Mouse (Mus musculus) midbrain, embryonic 11.5 days (tissue): ENCODE measurements around the gene Fam171a1. TPM values are rescaled to one million over a fixed set of nuclear protein-coding genes. Genes with fewer than 3 reads are reported as not detected.

Source experiments
- ATAC-seq: fragments of 200-750 bp; cut with Nextera tagmentation; 2 replicates; pipeline ENCODE4 v1.8.0; 2017; ENCODE audit warnings: moderate TSS enrichment, moderate library complexity; ENCODE audit not compliant: low FRiP score
- DNase-seq: peaks from one replicate; pipeline ENCODE4 v3.0.0; 2015; ENCODE audit warnings: low spot score; ENCODE audit errors: missing footprints
- H3K27ac ChIP-seq: fragments of 300-500 bp; sonication (generic); 2 replicates; pipeline ENCODE4 v1.5.1; 2014; ENCODE audit warnings: low read depth, low read length
- H3K27me3 ChIP-seq: fragments of 300-500 bp; sonication (generic); 2 replicates; pipeline ENCODE4 v1.6.1; 2014; ENCODE audit warnings: mild to moderate bottlenecking, low read length, moderate library complexity, mixed read lengths; ENCODE audit not compliant: control insufficient read depth, insufficient read depth
- H3K36me3 ChIP-seq: fragments of 300-500 bp; sonication (generic); 2 replicates; pipeline ENCODE4 v1.6.1; 2014; ENCODE audit warnings: mild to moderate bottlenecking, low read length, moderate library complexity, mixed read lengths; ENCODE audit not compliant: control insufficient read depth, insufficient read depth
- H3K4me1 ChIP-seq: fragments of 300-500 bp; sonication (generic); 2 replicates; pipeline ENCODE4 v1.6.1; 2014; ENCODE audit warnings: low read length; ENCODE audit not compliant: control insufficient read depth, insufficient read depth
- H3K4me2 ChIP-seq: fragments of 300-500 bp; sonication (generic); 2 replicates; pipeline ENCODE4 v1.6.1; 2014; ENCODE audit warnings: mild to moderate bottlenecking, moderate library complexity
- H3K4me3 ChIP-seq: fragments of 300-500 bp; sonication (generic); 2 replicates; pipeline ENCODE4 v1.5.1; 2014; ENCODE audit warnings: low read depth, low read length
- H3K9ac ChIP-seq: fragments of 300-500 bp; sonication (generic); 2 replicates; pipeline ENCODE4 v1.6.1; 2014; ENCODE audit warnings: low read length
- H3K9me3 ChIP-seq: fragments of 300-500 bp; sonication (generic); 2 replicates; pipeline ENCODE4 v1.6.1; 2016; ENCODE audit warnings: low read length; ENCODE audit not compliant: control insufficient read depth
- WGBS: fragments of 180-500 bp; shearing (Covaris S2); extraction: QIAGEN DNeasy Blood & Tissue Kit; methylation state at CpG from one replicate; pipeline ENCODE4 v1.1.7; 2014; 5-methylcytosine and 5-hydroxymethylcytosine counted together
- microRNA-seq: library from miRNA; unstranded; fragments of <30 nt; microRNA quantifications from one replicate; pipeline ENCODE4, GENCODE M21; 2017
- polyA plus RNA-seq: library from polyadenylated mRNA; unstranded; fragments of >200 nt; fragmentation: Nextera tagmentation; extraction: Ambion mirVana; gene quantifications from 2 replicates; pipeline ENCODE4 v1.2.1, GENCODE M21; 2014

The Fam171a1 gene
- polyA plus RNA-seq, 1 experiment from 2014 or later = 45.8 TPM

DNA sequence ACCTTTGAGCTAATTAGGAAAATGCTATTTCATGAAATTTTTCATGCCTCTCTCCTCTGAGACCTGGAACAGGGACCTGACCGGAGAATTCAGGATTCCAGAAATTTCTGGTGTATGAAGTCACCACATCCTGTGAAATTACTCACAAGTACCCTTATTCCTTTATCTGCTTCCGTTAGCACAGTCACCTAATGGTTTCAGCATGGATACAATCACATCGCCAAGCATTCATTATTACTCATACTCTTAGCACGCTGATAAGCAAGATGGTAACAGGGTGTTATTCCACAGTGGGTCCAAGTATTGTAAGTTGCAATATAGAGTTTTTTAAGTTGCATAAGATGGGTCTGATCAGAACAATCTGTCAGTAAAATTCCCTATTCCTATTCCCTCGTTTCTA is 125.2 kb downstream of the Fam171a1 start:
- no peaks in the 10 kb centered on the region for H3K27me3 ChIP-seq
- no peak overlapping the region for H3K9ac ChIP-seq
- DNase-seq (no peak), ATAC-seq (no peak)
- WGBS = 81% methylated on average over 5 of the region's 5 CpGs
- no peaks in the 10 kb centered on the region for H3K4me1 ChIP-seq
- H3K4me3 ChIP-seq = no peak overlapping the region
- H3K27ac ChIP-seq = no peak overlapping the region
- no peaks in the 10 kb centered on the region for H3K36me3 ChIP-seq
- H3K4me2 ChIP-seq = no peak overlapping the region
- H3K9me3 ChIP-seq = no peaks in the 10 kb centered on the region

DNA sequence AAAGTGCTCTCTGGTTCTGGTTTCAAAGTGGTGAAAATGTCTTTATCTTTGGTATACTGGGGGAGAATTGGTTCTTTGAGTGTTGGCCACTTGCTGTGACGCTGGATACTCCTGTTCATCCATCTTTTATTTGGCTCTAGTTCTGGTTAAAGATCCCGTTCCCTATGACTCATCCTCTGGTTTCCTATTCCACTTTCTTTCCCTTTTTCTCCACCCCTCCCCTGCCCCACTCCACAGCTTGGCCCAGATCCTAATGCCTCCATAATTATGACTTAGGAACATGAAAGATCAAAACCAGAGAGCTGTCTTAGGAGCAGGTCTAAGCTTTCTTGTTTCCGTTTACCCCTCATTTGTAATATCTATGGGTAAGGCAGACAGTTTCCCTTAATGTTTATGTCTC is 130.2 kb downstream of the Fam171a1 start:
- Histone ChIP-seq H3K4me3 (no peak overlapping the region), H3K4me2 (no peak overlapping the region), H3K27me3 (no peaks in the 10 kb centered on the region), H3K4me1 (no peaks in the 10 kb centered on the region), H3K9me3 (no peaks in the 10 kb centered on the region), H3K36me3 (no peaks in the 10 kb centered on the region), H3K9ac (no peak overlapping the region), H3K27ac (no peak overlapping the region)
- DNase-seq (no peak), ATAC-seq (no peak)
- WGBS = 77% methylated on average over 3 of the region's 3 CpGs

DNA sequence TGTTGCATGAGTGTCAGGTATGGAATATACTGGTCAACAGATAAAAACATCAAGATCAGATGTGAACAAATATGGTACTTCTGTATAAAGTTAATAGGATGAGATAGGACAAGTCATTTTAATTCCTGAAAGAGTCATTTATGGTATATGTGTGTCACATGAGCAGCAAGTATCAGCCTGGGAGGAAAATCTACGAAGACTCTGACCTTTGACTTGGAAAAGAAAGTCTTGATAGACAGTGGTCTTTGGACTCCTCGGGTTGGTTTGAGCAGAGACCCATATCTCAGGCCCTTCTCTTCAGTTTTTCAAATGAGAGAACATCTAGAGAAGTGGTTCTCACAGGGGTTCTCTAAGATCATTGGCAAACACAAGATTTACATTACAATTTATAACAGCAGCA is 137.3 kb downstream of the Fam171a1 start:
- no peaks in the 10 kb centered on the region for H3K9me3 ChIP-seq
- no peak overlapping the region for H3K4me2 ChIP-seq
- no peaks in the 10 kb centered on the region for H3K27me3 ChIP-seq
- H3K4me3 ChIP-seq = no peak overlapping the region
- no peaks in the 10 kb centered on the region for H3K36me3 ChIP-seq
- 81% methylated on average over 2 of the region's 2 CpGs for WGBS
- no peaks in the 10 kb centered on the region for H3K4me1 ChIP-seq
- H3K9ac ChIP-seq = no peak overlapping the region
- DNase-seq (no peak), ATAC-seq (no peak)
- no peak overlapping the region for H3K27ac ChIP-seq

DNA sequence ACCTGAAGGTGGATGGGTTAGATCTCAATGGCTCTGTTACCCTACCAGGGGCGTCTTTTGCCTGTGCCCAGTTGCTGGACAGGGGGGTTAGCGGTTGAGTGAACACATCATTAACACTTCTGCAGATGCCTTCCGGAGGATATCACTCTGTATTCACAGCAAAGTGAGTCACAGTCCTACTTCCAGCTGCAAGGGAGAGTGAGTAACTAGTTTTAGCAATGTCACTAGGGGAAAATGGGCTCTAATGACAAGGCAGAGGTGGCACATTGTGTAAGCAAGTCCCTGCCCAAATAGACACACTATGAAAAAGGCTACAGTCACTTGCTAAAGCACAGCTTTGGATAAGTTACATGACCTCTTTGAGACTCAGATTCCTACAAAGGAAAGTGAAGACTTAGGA is 152.4 kb downstream of the Fam171a1 start:
- no peaks in the 10 kb centered on the region for H3K27me3 ChIP-seq
- DNase-seq (no peak), ATAC-seq (no peak)
- no peak overlapping the region for H3K4me2 ChIP-seq
- no peak overlapping the region for H3K27ac ChIP-seq
- H3K36me3 ChIP-seq = no peaks in the 10 kb centered on the region
- WGBS = 85% methylated on average over 3 of the region's 3 CpGs
- H3K4me1 ChIP-seq = no peaks in the 10 kb centered on the region
- H3K4me3 ChIP-seq = no peak overlapping the region
- no peaks in the 10 kb centered on the region for H3K9me3 ChIP-seq
- H3K9ac ChIP-seq = no peak overlapping the region

GRCm38 (mm10) chr2:3267879-3268278 is 153.9 kb downstream of the Fam171a1 start:
- no peak overlapping the region for H3K27ac ChIP-seq
- DNase-seq (no peak), ATAC-seq (no peak)
- no peaks in the 10 kb centered on the region for H3K36me3 ChIP-seq
- no peaks in the 10 kb centered on the region for H3K4me1 ChIP-seq
- no peaks in the 10 kb centered on the region for H3K9me3 ChIP-seq
- H3K9ac ChIP-seq = no peak overlapping the region
- H3K4me3 ChIP-seq = no peak overlapping the region
- no peaks in the 10 kb centered on the region for H3K27me3 ChIP-seq
- H3K4me2 ChIP-seq = no peak overlapping the region
- WGBS = 45% methylated on average over 3 of the region's 3 CpGs

- H3K27me3 ChIP-seq = no peaks in the 10 kb centered on the region
- DNase-seq (no peak), ATAC-seq (no peak)
- no peak overlapping the region for H3K27ac ChIP-seq
- H3K4me1 ChIP-seq = no peaks in the 10 kb centered on the region
- H3K36me3 ChIP-seq = no peaks in the 10 kb centered on the region
- H3K9me3 ChIP-seq = no peaks in the 10 kb centered on the region
- H3K9ac ChIP-seq = no peak overlapping the region
- H3K4me2 ChIP-seq = no peak overlapping the region
- H3K4me3 ChIP-seq = no peak overlapping the region
- 90% methylated on average over 2 of the region's 2 CpGs for WGBS
Measured at GRCm38 (mm10) chr2:3273349-3273748, 159.3 kb downstream of the Fam171a1 start.

DNA sequence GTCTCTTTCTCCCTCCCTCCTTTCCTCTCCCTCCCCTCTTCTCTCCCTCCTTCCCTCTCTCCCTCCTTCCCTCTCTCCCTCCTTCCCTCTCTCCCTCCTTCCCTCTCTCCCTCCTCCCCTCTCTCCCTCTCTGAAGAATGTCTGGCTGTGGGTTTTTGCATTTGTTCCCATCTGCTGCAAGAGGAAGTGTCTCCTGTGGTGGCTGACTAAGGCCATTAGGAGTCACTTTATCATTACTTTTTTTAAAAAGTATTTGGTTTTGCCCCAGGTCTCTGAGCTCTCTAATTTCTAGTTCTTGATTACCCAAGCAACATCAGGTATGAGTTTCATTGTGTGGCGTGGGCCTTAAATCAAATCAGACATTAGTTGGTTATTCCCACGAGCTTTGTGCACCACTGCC is 162.1 kb downstream of the Fam171a1 start:
- Histone ChIP-seq H3K27me3 (no peaks in the 10 kb centered on the region), H3K4me3 (no peak overlapping the region), H3K9me3 (no peaks in the 10 kb centered on the region), H3K4me2 (no peak overlapping the region), H3K9ac (no peak overlapping the region), H3K4me1 (no peaks in the 10 kb centered on the region), H3K27ac (no peak overlapping the region), H3K36me3 (no peaks in the 10 kb centered on the region)
- no peak for ATAC-seq
- 68% methylated on average over 2 of the region's 2 CpGs for WGBS
- no peak for DNase-seq

Small RNAs within 50 kb of the gene (microRNA-seq; reads per million reads assigned to microRNA genes)
- gene Gm27306 = not detected

Other genes starting within 250 kb of the Fam171a1 start
- gene Nmt2, start 170.0 kb downstream of the Fam171a1 start, polyA plus RNA-seq = 69.3 and 69.8 TPM in 2 replicates
- 24.9 and 25.6 TPM in 2 replicates for gene Rpp38, start 218.4 kb downstream of the Fam171a1 start, polyA plus RNA-seq
- 0.66 and 0.68 TPM in 2 replicates for gene Acbd7, start 221.9 kb downstream of the Fam171a1 start, polyA plus RNA-seq